Mouse (Mus musculus) olfactory bulb, adult 2 months (tissue): ENCODE data around the gene Gemin4. TPM values are rescaled to one million over a fixed set of nuclear protein-coding genes. Genes with fewer than 3 reads are reported as not detected.

Source experiments
- H3K27ac ChIP-seq: fragments of 200-500 bp; 2 replicates; pipeline ENCODE4 v1.5.1; 2012; ENCODE audit warnings: low read depth, low read length; ENCODE audit not compliant: insufficient read depth
- H3K4me1 ChIP-seq: fragments of 200-500 bp; 2 replicates; pipeline ENCODE4 v1.6.1; 2012; ENCODE audit warnings: low read length; ENCODE audit not compliant: control insufficient read depth, insufficient read depth
- H3K4me3 ChIP-seq: fragments of 200-500 bp; 2 replicates; pipeline ENCODE4 v1.5.1; 2012; ENCODE audit warnings: mild to moderate bottlenecking, low read depth, low read length, moderate library complexity; ENCODE audit not compliant: insufficient read depth
- CTCF ChIP-seq: fragments of 200-500 bp; IDR thresholded peaks from 2 replicates; pipeline ENCODE4 v1.5.1; 2012; ENCODE audit warnings: low read depth, mild to moderate bottlenecking, low read length, moderate library complexity; ENCODE audit not compliant: insufficient read depth
- POLR2A ChIP-seq: fragments of 200-500 bp; IDR thresholded peaks from 2 replicates; pipeline ENCODE4 v1.6.1; 2012; ENCODE audit warnings: mild to moderate bottlenecking, low read depth, low read length, moderate library complexity; ENCODE audit not compliant: insufficient read depth
- WGBS: fragments of 180-500 bp; shearing (Covaris S2); methylation state at CpG from one replicate; pipeline ENCODE4 v1.1.7; 2018; 5-methylcytosine and 5-hydroxymethylcytosine counted together
- polyA plus RNA-seq: library from polyadenylated mRNA; stranded (reverse); fragments of >200 nt; gene quantifications from 2 replicates; pipeline ENCODE4 v1.2.4, GENCODE M21; 2012; ENCODE audit warnings: low replicate concordance; ENCODE audit not compliant: missing spikeins, insufficient read depth, insufficient read length

The Gemin4 gene
- polyA plus RNA-seq, 1 experiment, result not detected

DNA sequence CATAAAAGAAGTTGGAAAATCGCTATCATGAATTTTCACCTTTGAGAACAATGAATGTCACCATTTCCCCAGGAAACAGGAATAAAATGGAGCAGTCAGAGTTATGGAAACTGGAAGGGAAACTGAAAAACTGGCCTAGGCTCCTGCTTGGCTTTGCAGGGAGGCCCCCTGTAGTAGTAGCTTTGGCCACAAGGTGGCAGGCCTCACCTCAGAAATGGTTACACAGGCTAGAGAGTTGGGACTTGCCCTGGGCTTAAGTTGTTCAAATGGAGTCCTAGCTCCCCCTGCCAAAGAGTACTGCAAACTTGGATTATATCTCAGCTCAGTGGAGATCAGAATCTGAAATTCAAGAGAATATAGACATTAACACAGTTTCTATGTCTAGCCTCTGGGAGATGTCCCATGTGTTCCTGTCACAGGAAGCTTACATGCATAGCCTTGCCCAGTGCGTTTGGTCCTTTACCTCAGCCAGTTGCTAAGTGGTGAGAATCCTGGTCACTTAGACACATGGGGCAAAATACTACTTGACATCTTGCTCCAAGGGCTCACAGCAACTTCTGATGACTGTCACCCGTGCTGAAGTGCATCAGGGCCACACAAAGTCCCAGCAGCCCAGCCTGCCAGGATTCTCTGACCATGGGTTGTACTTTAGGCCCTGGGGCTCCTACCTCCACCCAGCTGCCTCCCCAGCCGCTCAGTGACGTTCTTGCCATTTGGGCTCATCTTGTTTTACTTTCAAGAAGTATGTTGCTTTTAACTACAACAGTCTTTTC lies 35.9 kb upstream of the Gemin4 start:
- H3K27ac ChIP-seq, result no peak overlapping the region
- TF ChIP-seq CTCF, result peak; percentile 66
- TF ChIP-seq POLR2A, result no peak
- 33% methylated on average over 5 of the region's 5 CpGs for WGBS
- H3K4me3 ChIP-seq, result no peak overlapping the region
- H3K4me1 ChIP-seq, result peaks cover 31% of the 10 kb centered on the region

DNA sequence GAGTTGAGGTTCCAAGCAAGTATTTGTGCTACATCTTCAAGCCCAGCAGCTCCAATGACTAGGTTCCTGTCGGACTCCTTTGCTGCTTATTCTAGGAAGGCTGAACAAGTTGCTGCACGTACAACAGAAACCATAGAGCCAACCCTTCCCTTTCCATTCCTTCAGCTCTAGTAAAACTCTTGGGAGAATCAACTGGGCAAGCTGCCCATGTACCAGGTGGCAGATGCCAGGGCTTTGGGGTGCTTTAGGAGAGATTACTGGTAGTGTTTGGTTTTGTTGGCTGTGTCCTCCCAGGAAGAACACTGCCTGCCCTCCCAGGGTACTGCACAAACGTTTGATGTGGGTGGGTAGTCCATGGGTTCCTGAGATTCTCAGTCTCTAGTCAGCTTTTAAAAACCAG lies 34.6 kb upstream of the Gemin4 start:
- Histone ChIP-seq H3K4me3 (no peak overlapping the region), H3K27ac (no peak overlapping the region), H3K4me1 (peaks cover 21% of the 10 kb centered on the region)
- WGBS, result 60% methylated on average over 3 of the region's 3 CpGs
- TF ChIP-seq CTCF, result no peak
- TF ChIP-seq POLR2A, result no peak

DNA sequence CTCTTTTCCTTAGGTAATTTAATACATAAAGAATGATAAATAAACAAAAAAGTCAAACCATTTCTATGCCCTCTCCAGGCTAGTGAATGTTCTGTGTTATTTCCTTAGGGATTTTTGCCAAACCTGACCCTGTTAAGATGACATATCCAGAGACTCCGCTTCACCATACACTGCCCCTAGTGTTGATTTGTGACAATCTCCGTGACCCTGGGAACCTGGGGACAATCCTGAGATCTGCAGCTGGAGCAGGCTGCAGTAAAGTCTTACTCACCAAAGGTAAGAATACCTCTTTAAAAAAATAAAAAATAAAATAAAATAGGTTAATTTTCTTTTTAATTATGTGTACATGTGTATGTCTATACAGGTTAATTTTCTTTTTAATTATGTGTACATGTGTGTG lies 29.8 kb upstream of the Gemin4 start:
- WGBS, result 51% methylated on average over 2 of the region's 2 CpGs
- peaks cover 2% of the 10 kb centered on the region; the same call in 1 of the 2 replicates for H3K4me1 ChIP-seq
- TF ChIP-seq POLR2A (no peak), CTCF (no peak)
- H3K4me3 ChIP-seq, result no peak overlapping the region
- no peak overlapping the region for H3K27ac ChIP-seq

DNA sequence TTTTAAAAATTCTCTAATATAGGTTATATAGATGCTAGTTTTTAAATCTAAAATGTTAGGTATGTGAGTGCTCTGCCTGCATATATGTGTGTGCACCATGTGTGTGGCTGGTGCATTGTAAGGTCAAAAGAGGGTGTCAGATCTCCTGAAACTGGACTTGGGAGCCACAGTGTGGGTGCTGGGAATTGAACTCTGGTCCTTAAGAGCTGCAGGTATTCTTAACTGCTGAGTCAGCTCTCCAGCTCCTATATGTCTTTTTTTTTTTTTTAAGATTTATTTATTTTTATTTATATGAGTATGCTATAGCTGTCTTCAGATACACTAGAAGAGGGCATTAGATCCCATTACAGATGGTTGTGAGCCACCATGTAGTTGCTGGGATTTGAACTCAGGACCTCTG lies 29.0 kb upstream of the Gemin4 start:
- Histone ChIP-seq H3K27ac (no peak overlapping the region), H3K4me1 (peaks cover 2% of the 10 kb centered on the region; the same call in 1 of the 2 replicates), H3K4me3 (no peak overlapping the region)
- TF ChIP-seq CTCF (no peak), POLR2A (no peak)

DNA sequence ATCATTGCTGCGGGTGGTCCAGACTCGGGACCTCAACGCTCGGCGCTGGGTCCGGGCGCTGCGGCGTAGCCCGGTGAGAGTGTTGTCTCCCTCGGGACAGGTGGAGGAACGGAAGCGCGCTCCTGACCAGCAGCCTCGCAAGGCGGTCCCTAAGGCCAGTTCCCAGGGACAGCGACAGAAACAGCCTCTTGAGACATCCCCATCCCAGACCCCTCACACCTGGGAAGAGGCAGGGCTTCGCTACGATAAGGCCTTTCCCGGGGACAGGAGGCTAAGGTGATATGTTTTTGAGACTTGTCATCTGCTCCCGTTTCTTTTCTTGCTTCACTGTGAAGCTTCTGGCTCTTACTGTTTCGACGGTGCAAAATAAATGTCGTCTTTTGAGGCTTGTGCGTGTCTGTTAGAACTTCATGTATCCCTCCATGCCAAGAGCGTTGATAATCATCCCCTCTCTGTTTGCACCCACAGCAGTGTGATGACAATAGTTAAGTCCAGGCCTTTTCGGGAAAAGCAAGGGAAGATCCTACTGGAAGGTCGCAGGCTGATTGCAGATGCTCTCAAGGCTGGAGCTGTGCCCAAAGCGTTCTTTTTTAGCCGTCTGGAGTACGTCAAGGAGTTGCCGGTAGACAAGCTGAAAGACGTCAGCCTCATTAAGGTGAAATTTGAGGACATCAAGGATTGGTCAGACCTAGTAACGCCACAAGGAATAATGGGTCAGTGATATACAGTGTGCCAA lies 26.5 kb upstream of the Gemin4 start:
- Histone ChIP-seq H3K4me1 (peaks cover 2% of the 10 kb centered on the region; the same call in 1 of the 2 replicates), H3K4me3 (peak overlapping the region; percentile 87), H3K27ac (0 out of 2 replicates have a peak overlapping the region, but pooled peaks have one; percentile 34)
- 1% methylated on average over 34 of the region's 34 CpGs for WGBS
- no peak for TF ChIP-seq CTCF
- no peak for TF ChIP-seq POLR2A

DNA sequence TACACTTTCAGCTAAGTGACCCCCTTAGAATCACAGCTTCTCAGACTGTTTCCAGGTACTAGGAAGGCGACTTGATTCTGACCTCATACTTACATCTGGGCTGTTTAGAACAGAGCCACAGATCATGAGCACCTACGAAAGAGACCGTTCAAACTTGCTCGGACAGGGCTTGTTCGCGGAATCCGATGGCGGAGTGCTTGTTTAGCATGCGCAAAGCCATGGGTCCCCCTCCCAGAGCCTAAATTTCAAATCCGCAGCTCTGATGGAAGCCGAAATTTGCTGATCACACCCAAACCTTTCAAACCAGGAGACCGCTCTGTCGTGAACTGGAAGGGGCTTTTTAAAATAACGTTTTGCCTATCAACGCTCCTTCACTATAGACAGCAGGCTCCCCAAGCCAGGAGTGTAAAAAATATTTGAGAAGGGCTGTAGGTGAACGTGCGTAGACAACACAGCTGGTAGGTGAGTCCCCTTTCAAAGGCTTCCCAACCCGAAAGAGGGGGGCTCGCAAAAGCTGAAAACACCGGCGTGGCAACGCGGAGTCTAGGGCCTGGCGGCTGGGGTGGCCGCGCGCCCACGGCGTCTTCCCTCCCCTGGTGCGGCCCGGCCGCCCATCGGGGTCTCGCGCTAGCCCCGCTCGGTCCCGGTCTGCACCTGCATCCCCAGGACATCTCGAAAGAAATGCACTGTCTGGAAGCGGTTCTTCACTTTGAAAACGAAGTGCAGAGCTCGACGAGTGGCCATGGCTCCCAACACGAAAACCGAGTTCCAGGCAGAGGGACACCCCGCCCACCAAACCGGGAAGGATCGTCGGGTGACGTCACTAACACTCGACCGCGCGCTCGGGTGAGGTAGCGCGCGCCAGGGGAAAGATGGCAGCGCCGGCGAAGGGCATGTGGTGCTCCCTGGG lies 25.7 kb upstream of the Gemin4 start, which contains the start of the genes Mrm3 and Glod4:
Gene Mrm3 (plus strand): TSS at position 815 of the 910 bp plus-strand sequence.
Gene Glod4 (minus strand): TSS at position 825 of the 910 bp plus-strand sequence.
- TF ChIP-seq POLR2A (peak; percentile 74), CTCF (no peak)

DNA sequence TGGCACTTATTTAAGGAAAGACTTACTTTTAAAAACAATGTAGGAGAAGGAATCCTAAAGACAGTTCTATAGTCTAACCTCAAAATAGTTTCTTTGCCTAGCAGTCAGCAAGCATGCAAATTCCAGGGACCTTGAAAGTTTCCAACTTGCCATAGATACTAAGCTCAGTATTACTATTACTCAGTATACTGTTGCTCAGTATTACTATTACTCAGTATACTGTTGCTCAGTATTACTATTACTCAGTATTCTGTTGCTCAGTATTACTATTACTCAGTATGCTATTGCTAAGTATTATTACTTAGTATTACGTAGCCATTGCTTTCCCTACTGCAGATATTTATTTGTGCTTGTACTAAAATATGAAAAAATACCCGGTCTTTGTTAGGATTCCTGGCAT lies 22.3 kb upstream of the Gemin4 start:
- no peak overlapping the region for H3K4me3 ChIP-seq
- TF ChIP-seq CTCF (no peak), POLR2A (no peak)
- WGBS, result 97% methylated on average over 2 of the region's 2 CpGs
- no peak overlapping the region for H3K27ac ChIP-seq
- peaks cover 2% of the 10 kb centered on the region; the same call in 1 of the 2 replicates for H3K4me1 ChIP-seq

More for the DNA sequence above, 25.7 kb upstream of the Gemin4 start, which contains the start of the genes Mrm3 and Glod4:
- peak within 1 kb of the TSS; percentile 54; the same call in 1 of the 2 replicates for H3K27ac ChIP-seq
- peaks cover 2% of the 10 kb centered on the region; the same call in 1 of the 2 replicates for H3K4me1 ChIP-seq
- WGBS, result under 1% methylated on average over 61 of the region's 61 CpGs
- peak within 1 kb of the TSS; percentile 87 for H3K4me3 ChIP-seq

DNA sequence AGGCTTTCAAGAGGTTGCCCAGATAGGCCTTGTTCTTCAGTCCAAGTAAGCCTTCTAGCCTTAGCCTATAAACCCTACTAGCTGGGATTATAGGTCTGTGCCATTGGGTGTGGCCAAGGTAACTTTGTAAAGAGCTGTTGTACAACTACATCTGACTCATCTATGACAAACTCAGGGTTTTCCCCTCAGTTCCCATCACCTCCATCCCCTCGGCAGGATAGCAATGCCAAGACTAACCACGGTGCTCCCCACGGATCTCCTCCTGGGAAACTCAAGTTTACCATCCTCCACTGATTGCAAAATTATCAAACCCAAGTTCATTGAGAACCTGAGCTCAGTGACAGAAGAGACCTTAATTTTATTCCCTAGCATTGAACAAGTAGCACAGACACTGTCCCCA lies 18.7 kb upstream of the Gemin4 start:
- Histone ChIP-seq H3K4me3 (no peak overlapping the region), H3K4me1 (no peaks in the 10 kb centered on the region), H3K27ac (no peak overlapping the region)
- TF ChIP-seq CTCF (no peak), POLR2A (no peak)
- WGBS, result 91% methylated on average over 3 of the region's 3 CpGs

DNA sequence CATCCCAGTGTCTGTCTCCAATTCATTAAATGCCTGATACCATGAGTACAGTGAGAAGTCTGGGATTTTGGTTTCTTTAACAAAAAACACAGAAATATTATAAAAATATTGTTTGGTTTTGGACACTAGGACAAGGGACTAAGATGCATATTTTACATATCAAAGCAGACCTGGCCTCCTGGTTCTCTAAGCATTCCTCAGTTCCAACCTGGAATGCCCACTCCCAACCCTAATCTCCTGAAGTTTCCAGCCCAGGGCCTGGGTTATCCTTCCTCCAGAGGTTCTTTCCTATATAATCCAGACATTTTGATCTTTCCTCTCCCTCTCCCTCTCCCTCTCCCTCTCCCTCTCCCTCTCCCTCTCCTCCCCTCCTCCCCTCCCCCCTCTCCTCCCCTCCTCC lies 7.6 kb upstream of the Gemin4 start:
- H3K4me1 ChIP-seq, result no peaks in the 10 kb centered on the region
- H3K4me3 ChIP-seq, result no peak overlapping the region
- TF ChIP-seq POLR2A, result no peak
- no peak for TF ChIP-seq CTCF
- no peak overlapping the region for H3K27ac ChIP-seq
